Mouse (Mus musculus) intestine, embryonic 16.5 days (tissue): ENCODE measurements around the gene Lrrc1. TPM values are rescaled to one million over a fixed set of nuclear protein-coding genes. Genes with fewer than 3 reads are reported as not detected.
A peak's percentile ranks its signal among the peaks of the same experiment; 100 is the strongest.

Experiments
- ATAC-seq: fragments of 200-750 bp; cut with Nextera tagmentation; 2 replicates; pipeline ENCODE4 v1.8.0; 2017; ENCODE audit warnings: moderate TSS enrichment, moderate library complexity
- H3K27ac ChIP-seq: fragments of 300-500 bp; sonication (generic); 2 replicates; pipeline ENCODE4 v1.5.1; 2014; ENCODE audit warnings: mild to moderate bottlenecking, low read length
- H3K27me3 ChIP-seq: fragments of 300-500 bp; sonication (generic); replicated peaks from 2 replicates; pipeline ENCODE4 v1.6.1; 2014; ENCODE audit warnings: low read length, control low read depth, mixed read lengths; ENCODE audit not compliant: control insufficient read depth, insufficient read depth
- H3K36me3 ChIP-seq: fragments of 300-500 bp; sonication (generic); 2 replicates; pipeline ENCODE4 v1.6.1; 2014; ENCODE audit warnings: low read length, control low read depth; ENCODE audit not compliant: control insufficient read depth, insufficient read depth
- H3K4me1 ChIP-seq: fragments of 300-500 bp; sonication (generic); 2 replicates; pipeline ENCODE4 v1.6.1; 2014; ENCODE audit warnings: low read length, control low read depth, mixed read lengths; ENCODE audit not compliant: control insufficient read depth, insufficient read depth
- H3K4me2 ChIP-seq: fragments of 300-500 bp; sonication (generic); 2 replicates; pipeline ENCODE4 v1.6.1; 2014; ENCODE audit warnings: low read depth, low read length, control low read depth
- H3K4me3 ChIP-seq: fragments of 300-500 bp; sonication (generic); 2 replicates; pipeline ENCODE4 v1.5.1; 2014; ENCODE audit warnings: mild to moderate bottlenecking, low read length
- H3K9ac ChIP-seq: fragments of 300-500 bp; sonication (generic); 2 replicates; pipeline ENCODE4 v1.6.1; 2014; ENCODE audit warnings: low read depth, low read length
- H3K9me3 ChIP-seq: fragments of 300-500 bp; sonication (generic); 2 replicates; pipeline ENCODE4 v1.6.1; 2016; ENCODE audit warnings: low read length, control low read depth; ENCODE audit not compliant: control insufficient read depth
- whole genome bisulfite sequencing: fragments of 180-500 bp; shearing (Covaris S2); extraction: QIAGEN DNeasy Blood & Tissue Kit; methylation state at CpG from one replicate; pipeline ENCODE4 v1.1.7; 2014; 5-methylcytosine and 5-hydroxymethylcytosine counted together
- polyA plus RNA-seq: library from polyadenylated mRNA; unstranded; fragments of >200 nt; fragmentation: Nextera tagmentation; extraction: Ambion mirVana; gene quantifications from 2 replicates; pipeline ENCODE4 v1.2.1, GENCODE M21; 2015

Lrrc1 gene
- polyA plus RNA-seq, 1 experiment from 2014 or later: 14.1 TPM

DNA sequence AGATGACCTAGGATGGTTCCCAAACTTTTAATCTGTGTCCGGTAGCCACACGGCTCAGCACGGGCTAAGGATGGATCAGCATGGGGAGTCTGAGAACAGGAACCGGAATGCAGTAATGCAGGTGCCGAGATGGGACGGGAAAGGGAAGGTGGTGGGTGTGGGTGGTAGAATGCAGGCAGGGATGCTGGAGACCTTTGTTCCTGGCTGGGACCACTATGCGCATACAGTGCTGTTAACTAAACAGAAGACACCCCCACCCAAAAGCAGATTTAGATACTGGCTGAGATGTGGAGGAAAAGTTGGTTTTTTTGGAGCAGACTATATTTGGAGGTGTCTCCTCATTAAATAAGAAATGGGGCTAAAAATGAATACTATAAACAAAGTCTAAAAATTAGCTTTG is 128.7 kb downstream of the Lrrc1 start:
- Histone ChIP-seq H3K4me3 (no peak overlapping the region), H3K9ac (no peak overlapping the region), H3K27ac (no peak overlapping the region), H3K4me2 (no peak overlapping the region), H3K36me3 (no peaks in the 10 kb centered on the region), H3K9me3 (no peaks in the 10 kb centered on the region), H3K27me3 (no peaks in the 10 kb centered on the region), H3K4me1 (no peaks in the 10 kb centered on the region)
- 93% methylated on average over 7 of the region's 7 CpGs for WGBS
- no peak for ATAC-seq

DNA sequence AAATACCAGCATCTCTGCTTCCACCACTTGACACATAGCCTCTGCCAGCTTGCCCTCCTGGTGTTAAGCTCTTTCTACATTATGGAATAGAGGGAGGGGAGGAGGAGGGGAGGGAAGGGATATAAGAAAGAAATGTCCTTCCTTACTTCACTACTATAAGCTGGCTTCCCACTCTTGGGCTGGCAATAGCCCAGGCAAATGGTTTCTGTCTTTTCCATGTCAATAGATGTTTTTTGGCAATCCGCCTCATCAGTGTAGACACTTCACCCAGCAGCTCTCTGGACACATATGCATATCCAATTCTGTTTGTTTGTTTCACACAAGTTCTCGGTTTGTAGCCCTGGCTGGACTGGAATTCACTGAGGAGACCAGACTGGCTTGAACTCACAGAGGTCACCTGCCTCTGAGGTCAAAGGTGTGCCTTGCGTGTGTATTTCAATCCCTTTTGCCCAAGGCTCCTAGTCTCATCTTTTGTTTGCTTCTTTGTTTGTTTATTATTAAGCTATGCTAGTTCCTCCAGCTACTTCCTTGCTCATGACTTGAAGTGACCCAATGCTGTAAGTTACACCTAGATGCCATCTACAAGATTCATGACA is 132.7 kb downstream of the Lrrc1 start:
- no peaks in the 10 kb centered on the region for H3K36me3 ChIP-seq
- no peaks in the 10 kb centered on the region for H3K9me3 ChIP-seq
- ATAC-seq: no peak
- no peaks in the 10 kb centered on the region for H3K27me3 ChIP-seq
- no peak overlapping the region for H3K27ac ChIP-seq
- no peak overlapping the region for H3K9ac ChIP-seq
- H3K4me2 ChIP-seq: no peak overlapping the region
- H3K4me1 ChIP-seq: no peaks in the 10 kb centered on the region
- WGBS: 72% methylated on average over 3 of the region's 3 CpGs
- H3K4me3 ChIP-seq: no peak overlapping the region

DNA sequence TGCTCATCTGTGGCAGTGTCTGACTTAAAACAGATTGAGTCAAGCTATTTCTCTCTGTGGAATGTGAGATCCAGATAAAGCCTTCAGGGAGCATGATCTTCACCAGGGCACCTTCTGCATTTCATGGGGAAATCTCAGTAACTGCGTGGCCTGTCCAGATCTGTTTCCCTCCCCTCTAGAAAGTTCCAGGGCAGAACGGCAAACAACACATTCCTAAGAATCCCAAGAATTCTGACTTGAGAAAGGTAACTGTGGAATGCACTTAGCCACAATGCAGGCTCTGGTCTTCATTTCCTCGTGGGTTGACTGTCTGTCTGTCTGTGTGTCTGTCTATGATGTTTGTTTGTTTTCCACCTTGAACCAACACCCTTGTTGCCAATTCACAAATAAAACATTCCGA is 133.7 kb downstream of the Lrrc1 start:
- Histone ChIP-seq H3K27me3 (no peaks in the 10 kb centered on the region), H3K9ac (no peak overlapping the region), H3K4me2 (no peak overlapping the region), H3K27ac (no peak overlapping the region), H3K4me1 (no peaks in the 10 kb centered on the region), H3K4me3 (no peak overlapping the region), H3K36me3 (no peaks in the 10 kb centered on the region), H3K9me3 (no peaks in the 10 kb centered on the region)
- ATAC-seq: no peak
- 44% methylated on average over 4 of the region's 4 CpGs for WGBS

DNA sequence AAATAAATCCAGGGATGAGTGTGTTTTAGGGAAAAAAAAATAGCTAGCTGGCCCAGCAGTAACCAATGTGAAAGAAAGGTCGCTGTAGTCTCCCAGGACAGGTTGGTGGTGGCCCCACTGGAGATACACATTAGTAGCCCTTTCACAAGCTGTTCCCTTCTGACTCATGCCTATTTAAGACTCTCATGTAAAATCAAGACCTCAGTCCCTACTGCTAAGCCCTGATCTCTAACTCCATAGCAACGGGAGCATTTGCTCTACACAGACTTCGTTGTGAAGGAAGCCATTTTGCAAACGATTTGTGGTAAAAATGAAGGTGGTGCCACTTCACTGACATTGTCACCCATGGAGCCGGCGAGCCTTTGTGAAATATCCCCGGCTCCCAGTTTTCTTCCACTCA is 134.1 kb downstream of the Lrrc1 start:
- 74% methylated on average over 7 of the region's 7 CpGs for WGBS
- H3K9me3 ChIP-seq: no peaks in the 10 kb centered on the region
- H3K27ac ChIP-seq: no peak overlapping the region
- H3K9ac ChIP-seq: no peak overlapping the region
- no peak overlapping the region for H3K4me3 ChIP-seq
- H3K4me2 ChIP-seq: no peak overlapping the region
- H3K27me3 ChIP-seq: no peaks in the 10 kb centered on the region
- H3K36me3 ChIP-seq: no peaks in the 10 kb centered on the region
- ATAC-seq: no peak
- no peaks in the 10 kb centered on the region for H3K4me1 ChIP-seq

DNA sequence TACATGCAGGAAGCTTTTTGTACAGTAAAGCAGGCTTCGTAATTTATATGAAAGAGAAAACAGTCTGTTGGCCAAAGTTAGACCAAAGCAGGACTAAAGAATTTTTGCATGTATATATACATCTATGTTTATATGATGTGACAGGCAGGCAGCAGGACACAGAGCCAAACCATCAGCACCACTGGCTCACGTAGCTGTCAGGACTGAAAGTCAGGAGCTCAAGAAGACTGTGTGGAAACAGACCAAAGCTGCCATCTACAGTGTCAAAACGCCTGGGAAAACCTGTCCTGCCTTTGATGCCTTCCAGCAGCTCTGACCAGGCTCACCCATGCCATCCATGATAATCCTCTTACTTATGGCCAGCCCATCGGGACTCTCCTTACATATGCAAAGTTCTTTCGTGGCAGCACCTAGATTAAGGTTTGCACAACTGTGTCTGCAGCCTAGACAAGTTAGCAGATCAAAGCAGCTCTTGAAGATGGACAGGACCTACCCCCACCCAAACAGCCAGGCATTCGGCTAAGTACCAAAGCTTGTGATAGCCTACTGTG is 136.5 kb downstream of the Lrrc1 start:
- WGBS: 55% methylated on average over 6 of the region's 6 CpGs
- ATAC-seq: no peak

DNA sequence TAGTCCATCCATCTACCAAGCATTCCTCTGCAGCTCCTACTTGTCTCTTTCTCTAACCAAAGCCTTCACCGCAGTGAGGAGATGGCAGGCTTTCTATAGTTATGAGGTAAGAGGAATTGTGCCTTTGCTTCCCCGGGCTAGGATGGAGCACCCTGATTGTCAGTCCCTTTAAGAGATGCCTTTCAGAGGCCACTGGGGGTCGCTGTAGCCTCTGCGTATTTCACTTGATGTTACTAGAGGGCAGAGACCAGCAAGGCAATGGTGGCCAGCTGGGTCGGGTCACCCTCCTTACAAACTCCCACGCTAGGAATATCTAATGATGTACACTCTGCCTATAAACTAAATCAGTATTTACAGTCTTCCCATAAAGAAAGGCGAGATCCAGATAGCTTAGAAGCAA is 137.8 kb downstream of the Lrrc1 start:
- no peak overlapping the region for H3K4me2 ChIP-seq
- 0 out of 2 replicates have a peak overlapping the region, but pooled peaks have one; percentile 4 for H3K4me3 ChIP-seq
- H3K4me1 ChIP-seq: no peaks in the 10 kb centered on the region
- no peaks in the 10 kb centered on the region for H3K9me3 ChIP-seq
- no peak overlapping the region for H3K9ac ChIP-seq
- 0 out of 2 replicates have a peak, but pooled peaks have one; percentile 42 for ATAC-seq
- H3K36me3 ChIP-seq: no peaks in the 10 kb centered on the region
- WGBS: 52% methylated on average over 7 of the region's 7 CpGs
- H3K27ac ChIP-seq: no peak overlapping the region
- H3K27me3 ChIP-seq: no peaks in the 10 kb centered on the region

More for the DNA sequence above, 136.5 kb downstream of the Lrrc1 start:
- no peak overlapping the region for H3K4me3 ChIP-seq
- H3K4me1 ChIP-seq: no peaks in the 10 kb centered on the region
- H3K4me2 ChIP-seq: no peak overlapping the region
- H3K27me3 ChIP-seq: no peaks in the 10 kb centered on the region
- H3K36me3 ChIP-seq: no peaks in the 10 kb centered on the region
- H3K9ac ChIP-seq: no peak overlapping the region
- H3K27ac ChIP-seq: no peak overlapping the region
- no peaks in the 10 kb centered on the region for H3K9me3 ChIP-seq

DNA sequence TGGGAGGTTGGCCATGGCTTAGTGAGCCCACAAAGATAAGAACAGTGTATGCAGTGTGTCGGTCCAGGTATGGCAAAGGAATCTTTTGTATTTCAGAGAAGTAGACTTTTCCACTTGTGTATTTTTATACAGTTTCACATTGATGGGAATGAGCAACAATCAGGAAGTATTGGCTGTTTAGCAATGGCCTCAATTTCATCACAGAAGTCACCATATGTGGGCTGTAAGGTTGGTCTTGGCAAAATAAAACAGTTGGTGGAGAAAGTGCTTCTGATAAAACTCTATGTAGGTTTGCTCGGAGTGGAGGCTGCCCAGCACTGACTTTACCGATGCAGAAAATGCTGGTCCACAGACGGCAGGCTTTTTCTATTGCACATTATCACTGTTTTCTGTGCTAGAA is 140.2 kb downstream of the Lrrc1 start:
- Histone ChIP-seq H3K9ac (no peak overlapping the region), H3K4me2 (no peak overlapping the region), H3K4me1 (no peaks in the 10 kb centered on the region), H3K36me3 (no peaks in the 10 kb centered on the region), H3K4me3 (no peak overlapping the region), H3K27me3 (no peaks in the 10 kb centered on the region), H3K9me3 (no peaks in the 10 kb centered on the region), H3K27ac (no peak overlapping the region)
- ATAC-seq: no peak
- 68% methylated on average over 4 of the region's 4 CpGs for WGBS

DNA sequence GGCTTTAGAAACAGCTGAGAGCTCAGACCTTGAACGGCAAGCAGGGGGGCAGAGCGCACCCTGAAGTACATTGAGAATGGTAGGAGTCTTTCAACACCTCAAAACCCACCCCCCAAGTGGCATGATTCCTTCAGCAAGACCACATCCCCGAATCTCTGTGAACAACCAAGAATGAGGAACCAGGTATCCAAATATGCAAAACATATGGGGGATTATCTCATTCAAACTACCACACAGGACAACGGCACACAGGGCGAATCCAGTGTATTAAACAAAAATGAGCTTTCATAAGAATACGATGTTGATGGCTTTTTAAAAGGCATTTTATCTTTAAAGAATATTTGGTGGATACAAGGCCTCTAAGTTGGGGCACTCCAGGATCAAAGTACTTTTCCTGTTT is 140.7 kb downstream of the Lrrc1 start:
- H3K4me3 ChIP-seq: no peak overlapping the region
- 80% methylated on average over 6 of the region's 6 CpGs for WGBS
- no peaks in the 10 kb centered on the region for H3K9me3 ChIP-seq
- H3K4me1 ChIP-seq: no peaks in the 10 kb centered on the region
- H3K9ac ChIP-seq: no peak overlapping the region
- no peaks in the 10 kb centered on the region for H3K36me3 ChIP-seq
- H3K4me2 ChIP-seq: no peak overlapping the region
- H3K27ac ChIP-seq: no peak overlapping the region
- no peaks in the 10 kb centered on the region for H3K27me3 ChIP-seq
- no peak for ATAC-seq

DNA sequence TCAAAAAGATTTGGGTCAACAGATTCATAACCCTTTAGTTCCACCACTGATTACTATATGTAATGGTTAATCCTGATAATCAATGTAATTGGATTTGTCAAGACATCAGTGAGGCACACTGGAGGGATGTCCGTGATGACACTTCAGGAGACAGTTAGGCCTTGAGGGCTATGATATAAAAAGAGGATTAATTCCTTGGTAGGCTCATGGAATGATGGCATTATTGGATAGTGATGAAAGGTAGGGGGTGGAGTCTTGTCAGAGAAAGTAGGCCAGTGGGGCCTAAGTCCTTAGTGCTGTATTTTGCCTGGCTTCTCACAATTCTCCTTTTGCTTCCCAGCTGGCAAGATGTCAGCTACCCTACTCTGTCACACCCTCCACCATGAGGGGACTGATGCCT is 141.7 kb downstream of the Lrrc1 start:
- Histone ChIP-seq H3K27me3 (no peaks in the 10 kb centered on the region), H3K27ac (no peak overlapping the region), H3K4me1 (no peaks in the 10 kb centered on the region), H3K9me3 (no peaks in the 10 kb centered on the region), H3K4me3 (no peak overlapping the region), H3K9ac (no peak overlapping the region), H3K4me2 (no peak overlapping the region), H3K36me3 (no peaks in the 10 kb centered on the region)
- no peak for ATAC-seq
- 93% methylated on average over 1 of the region's 1 CpGs for WGBS

DNA sequence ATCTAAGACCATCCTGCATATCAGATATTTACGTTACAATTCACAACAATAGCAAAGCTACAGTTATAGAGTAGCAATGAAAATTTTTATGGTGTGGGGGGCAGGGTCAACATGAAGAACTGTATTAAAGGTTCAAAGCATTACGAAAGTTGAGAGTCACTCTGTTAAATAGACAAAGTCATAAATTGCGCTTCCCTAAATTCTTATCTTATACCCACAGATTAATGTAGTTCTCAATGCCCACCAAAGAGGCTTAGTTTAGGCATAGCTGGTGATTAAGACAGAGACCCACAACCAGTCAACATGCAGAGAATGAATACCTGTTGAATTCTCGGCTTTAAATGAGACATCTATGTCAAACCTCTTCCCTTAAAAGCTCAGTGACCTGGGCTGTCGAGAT is 144.9 kb downstream of the Lrrc1 start:
- Histone ChIP-seq H3K4me1 (no peaks in the 10 kb centered on the region), H3K27me3 (no peaks in the 10 kb centered on the region), H3K9ac (no peak overlapping the region), H3K9me3 (no peaks in the 10 kb centered on the region), H3K36me3 (no peaks in the 10 kb centered on the region), H3K4me2 (no peak overlapping the region), H3K4me3 (no peak overlapping the region), H3K27ac (no peak overlapping the region)
- 91% methylated on average over 5 of the region's 5 CpGs for WGBS
- ATAC-seq: no peak
